ENCODE assay signal across 12 mouse cellular contexts in the genomic region with DNA sequence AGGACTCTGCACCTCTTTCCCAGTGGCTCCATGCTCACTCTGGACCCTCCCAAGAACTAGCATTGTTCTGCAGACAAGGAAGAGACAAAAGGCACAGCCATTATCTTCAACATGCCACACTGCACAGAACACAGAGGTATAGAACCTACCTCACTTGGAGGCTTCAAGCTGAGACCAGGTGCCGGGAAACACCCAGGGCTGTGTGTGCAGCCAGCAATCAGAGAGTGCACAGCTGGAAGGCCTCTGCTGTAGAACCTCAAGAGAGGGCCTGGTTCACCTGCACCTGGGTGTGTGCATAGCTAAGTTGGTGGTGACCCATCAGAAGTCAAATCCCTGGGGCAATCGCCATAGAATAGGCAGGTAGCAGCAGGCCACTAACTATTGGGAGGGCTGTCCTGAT. TPM values are rescaled to one million over a fixed set of nuclear protein-coding genes. Genes with fewer than 3 reads are reported as not detected.
DNase-seq lines count a peak whose midpoint lies in the region; ATAC-seq lines count a peak whose summit lies in the region.
"Had no signal": no experiment of that assay in that cellular context is flagged by ENCODE, and none has a peak within 500 bp of the region (broad histone marks: within the 10 kb centered on the region; RNA-seq: fewer than 3 reads in every experiment).

No protein-coding gene starts in this region.

- peak overlapping the region; percentile 94; the same call in 1 of the 2 replicates for H3K27ac ChIP-seq in forebrain, embryonic 10.5 days
- H3K27ac ChIP-seq in forebrain, embryonic 14.5 days (ENCODE audit: low read depth, low read length) = no peak overlapping the region
- H3K27ac ChIP-seq in neural tube, embryonic 12.5 days = peak overlapping the region; percentile 12; the same call in 1 of the 2 replicates
- H3K27ac ChIP-seq in neural tube, embryonic 15.5 days (replicated peaks) = peak overlapping the region; percentile 90
- H3K27ac ChIP-seq: limb, embryonic 15.5 days had no signal

- intact Hi-C loops in left cerebral cortex, postnatal 10 days (cut with DNase I) = no loop called here

- H3K4me1 ChIP-seq in forebrain, embryonic 10.5 days = peaks cover 70% of the 10 kb centered on the region
- peaks cover 35% of the 10 kb centered on the region for H3K4me1 ChIP-seq in forebrain, embryonic 14.5 days (ENCODE audit: control insufficient read depth, insufficient read depth, low read length)
- peaks cover 70% of the 10 kb centered on the region for H3K4me1 ChIP-seq in neural tube, embryonic 12.5 days
- peaks cover 85% of the 10 kb centered on the region for H3K4me1 ChIP-seq in neural tube, embryonic 15.5 days

- WGBS in forebrain, embryonic 10.5 days = 77% methylated on average over 2 of the region's 2 CpGs
- WGBS in forebrain, embryonic 14.5 days = 80% methylated on average over 2 of the region's 2 CpGs
- 78% methylated on average over 2 of the region's 2 CpGs for WGBS in neural tube, embryonic 12.5 days
- WGBS in neural tube, embryonic 15.5 days = 68% methylated on average over 2 of the region's 2 CpGs

- no peak for ATAC-seq in forebrain, embryonic 14.5 days
- no peak for ATAC-seq in neural tube, embryonic 12.5 days (ENCODE audit: low FRiP score, low read depth)
- ATAC-seq in neural tube, embryonic 15.5 days (ENCODE audit: low FRiP score) = no peak
- ATAC-seq: intestine, postnatal 0 days had no signal

- H3K4me3 ChIP-seq in forebrain, embryonic 10.5 days = no peak overlapping the region
- H3K4me3 ChIP-seq in forebrain, embryonic 14.5 days (ENCODE audit: low read depth, low read length) = no peak overlapping the region
- H3K4me3 ChIP-seq in neural tube, embryonic 12.5 days = no peak overlapping the region
- H3K4me3 ChIP-seq in neural tube, embryonic 15.5 days (replicated peaks) = no peak overlapping the region
- H3K4me3 ChIP-seq: limb, embryonic 15.5 days had no signal

- no peak overlapping the region for H3K4me2 ChIP-seq in forebrain, embryonic 14.5 days (ENCODE audit: low read length)
- H3K4me2 ChIP-seq in neural tube, embryonic 12.5 days (replicated peaks) = no peak overlapping the region
- H3K4me2 ChIP-seq in neural tube, embryonic 15.5 days = no peak overlapping the region
- H3K4me2 ChIP-seq: limb, embryonic 15.5 days had no signal

- peaks cover 22% of the 10 kb centered on the region for H3K27me3 ChIP-seq in forebrain, embryonic 10.5 days (ENCODE audit: poor library complexity, severe bottlenecking)
- H3K27me3 ChIP-seq in forebrain, embryonic 14.5 days (replicated peaks; ENCODE audit: control insufficient read depth, insufficient read depth, low read length) = no peaks in the 10 kb centered on the region
- H3K27me3 ChIP-seq in neural tube, embryonic 12.5 days (replicated peaks) = no peaks in the 10 kb centered on the region
- no peaks in the 10 kb centered on the region for H3K27me3 ChIP-seq in neural tube, embryonic 15.5 days (replicated peaks)
- H3K27me3 ChIP-seq: limb, embryonic 15.5 days had no signal

- no peak overlapping the region for H3K9ac ChIP-seq in forebrain, embryonic 14.5 days (ENCODE audit: low read length)
- no peak overlapping the region for H3K9ac ChIP-seq in neural tube, embryonic 12.5 days
- no peak overlapping the region for H3K9ac ChIP-seq in neural tube, embryonic 15.5 days (replicated peaks)
- H3K9ac ChIP-seq: limb, embryonic 15.5 days had no signal

- peaks cover 13% of the 10 kb centered on the region for H3K36me3 ChIP-seq in forebrain, embryonic 10.5 days (replicated peaks)
- H3K36me3 ChIP-seq in forebrain, embryonic 14.5 days (ENCODE audit: control insufficient read depth, insufficient read depth, low read length) = peaks cover 1% of the 10 kb centered on the region; the same call in 1 of the 2 replicates
- peaks cover 4% of the 10 kb centered on the region for H3K36me3 ChIP-seq in neural tube, embryonic 12.5 days
- H3K36me3 ChIP-seq in neural tube, embryonic 15.5 days = peaks cover under 1% of the 10 kb centered on the region; the same call in 1 of the 2 replicates
- H3K36me3 ChIP-seq: limb, embryonic 15.5 days had no signal

- H3K9me3 ChIP-seq in forebrain, embryonic 10.5 days = no peaks in the 10 kb centered on the region
- no peaks in the 10 kb centered on the region for H3K9me3 ChIP-seq in forebrain, embryonic 14.5 days (replicated peaks; ENCODE audit: control insufficient read depth, low read length)
- H3K9me3 ChIP-seq in neural tube, embryonic 12.5 days = no peaks in the 10 kb centered on the region
- no peaks in the 10 kb centered on the region for H3K9me3 ChIP-seq in neural tube, embryonic 15.5 days (replicated peaks)
- H3K9me3 ChIP-seq: limb, embryonic 15.5 days had no signal

- no peak for DNase-seq in forebrain, embryonic 10.5 days (ENCODE audit: extremely low spot score, low spot score)
- no peak for DNase-seq in forebrain, embryonic 14.5 days (ENCODE audit: low spot score)
- DNase-seq in neural tube, embryonic 10.5 days (ENCODE audit: extremely low spot score, low spot score) = no peak
- no peak for DNase-seq in left cerebral cortex, adult 8-10 months (ENCODE audit: low spot score in 2 of 2)
- no peak for DNase-seq in adrenal gland, adult 8-10 months
- DNase-seq in left cerebral cortex, postnatal 10 days (ENCODE audit: extremely low spot score in 1 of 2, low spot score in 2 of 2) = no peak
- DNase-seq: cerebellum, postnatal 25 days; spleen, adult 18-20 months had no signal

RNA-seq across cellular contexts. Expression of gene Mvb12b, which starts 8.5 kb away (rescaled TPM):
- polyA plus RNA-seq in forebrain, embryonic 10.5 days (2016; fragmentation: Nextera tagmentation; extraction: Ambion mirVana) = 15.7 and 15.8 TPM in 2 replicates
- 49.5 and 52.2 TPM in 2 replicates for polyA plus RNA-seq in forebrain, embryonic 14.5 days (2014; fragmentation: Nextera tagmentation; extraction: Ambion mirVana)
- polyA plus RNA-seq in neural tube, embryonic 12.5 days (2016; fragmentation: Nextera tagmentation; extraction: Ambion mirVana) = 57.8 and 65.5 TPM in 2 replicates
- polyA plus RNA-seq in neural tube, embryonic 15.5 days (2015; fragmentation: Nextera tagmentation; extraction: Ambion mirVana) = 49.5 and 52.2 TPM in 2 replicates
- total RNA-seq in left cerebral cortex, adult 8-10 months (2022) = 10 to 100 TPM; 76.9 to 87.4 (median 79.7) TPM
- total RNA-seq in adrenal gland, adult 8-10 months (2022) = 10 to 100 TPM; 20.3 to 35.9 (median 24.1) TPM
- total RNA-seq in left cerebral cortex, postnatal 10 days (2021) = 100 to 1,000 TPM; 108 to 114 TPM
